Mouse (Mus musculus) CD4-positive, CD25-positive, alpha-beta regulatory T cell, adult 4 months (primary cell): ENCODE measurements around the gene Fam186b. TPM values are rescaled to one million over a fixed set of nuclear protein-coding genes. Genes with fewer than 3 reads are reported as not detected.
"Not testable (repeated sequence)": the region's sequence is repeated elsewhere in the genome, so short reads cannot be mapped to it uniquely, and the experiment has no call there.

ENCODE experiments used
- ATAC-seq: one replicate; pipeline ENCODE4 v1.8.0; 2017
- polyA plus RNA-seq, 2 experiments: library from polyadenylated mRNA; unstranded; fragments of 100-300 nt; shearing (Covaris generic); gene quantifications; one replicate each; pipeline ENCODE4 v1.2.1; 2017

The Fam186b gene
- polyA plus RNA-seq, 2 experiments from 2014 or later, result 0.16 to 0.18 TPM

GRCm38 (mm10) chr15:99255241-99255749 lies 40.4 kb downstream of the Fam186b start:
- no peak for ATAC-seq

GRCm38 (mm10) chr15:99254477-99255005 lies 41.1 kb downstream of the Fam186b start:
- no peak for ATAC-seq

GRCm38 (mm10) chr15:99253772-99254171 lies 41.9 kb downstream of the Fam186b start:
- no peak for ATAC-seq

- not testable (repeated sequence) for ATAC-seq
These were observed 42.6 kb downstream of the Fam186b start for GRCm38 (mm10) chr15:99253175-99253479.

- ATAC-seq, result no peak
These were observed 43.1 kb downstream of the Fam186b start for GRCm38 (mm10) chr15:99252381-99253174.

GRCm38 (mm10) chr15:99251626-99252380 lies 43.9 kb downstream of the Fam186b start, which contains the start of gene Mcrs1:
Mcrs1 (minus strand) TSS chr15:99251961.
- ATAC-seq, result peak; percentile 90

DNA sequence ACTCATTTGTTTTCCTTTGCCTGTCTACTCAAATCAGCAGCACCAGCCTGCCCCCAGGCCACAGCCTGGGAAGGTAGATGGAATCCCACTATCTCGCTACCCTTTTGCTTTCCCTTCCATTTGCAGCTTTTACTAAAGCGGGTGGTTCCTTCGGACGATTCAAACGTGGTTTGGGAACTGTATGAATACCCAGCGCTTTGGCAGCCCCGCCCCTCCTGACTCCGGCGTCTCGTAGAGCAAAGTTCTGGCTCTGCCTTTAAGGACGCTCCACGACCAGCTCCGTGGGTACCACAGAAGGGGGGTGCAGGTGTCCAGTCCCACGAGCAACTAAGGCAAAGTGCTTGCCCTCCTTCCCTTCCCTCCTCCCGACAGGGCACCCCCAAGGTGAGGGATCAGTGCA lies 44.6 kb downstream of the Fam186b start:
- peak; percentile 10 for ATAC-seq

GRCm38 (mm10) chr15:99249938-99250337 lies 45.8 kb downstream of the Fam186b start:
- ATAC-seq, result no peak

GRCm38 (mm10) chr15:99248972-99249371 lies 46.7 kb downstream of the Fam186b start:
- no peak for ATAC-seq

DNA sequence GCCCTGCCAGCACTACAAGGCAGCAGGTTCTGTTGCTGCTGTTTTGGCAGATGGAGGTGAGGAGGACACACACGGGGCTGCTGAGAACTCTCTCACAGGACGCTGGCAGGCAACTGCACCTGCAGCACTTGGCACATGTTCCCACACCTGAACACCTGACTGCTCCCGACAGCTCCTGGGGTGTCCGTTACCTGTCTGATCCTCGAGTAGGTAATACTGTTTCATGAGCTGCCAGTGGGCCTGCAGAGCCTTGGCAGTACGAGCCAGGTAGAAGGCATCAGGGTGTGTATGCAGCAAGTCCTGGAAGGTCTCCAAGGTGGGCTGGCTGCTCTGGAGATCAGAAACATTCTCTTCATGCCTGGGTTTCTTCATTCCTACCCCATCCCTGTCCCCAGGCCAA lies 49.0 kb downstream of the Fam186b start:
- not testable (repeated sequence) for ATAC-seq

- ATAC-seq, result no peak
These were observed 53.6 kb downstream of the Fam186b start for GRCm38 (mm10) chr15:99242045-99242444.

GRCm38 (mm10) chr15:99241249-99241648 lies 54.4 kb downstream of the Fam186b start:
- ATAC-seq, result no peak

DNA sequence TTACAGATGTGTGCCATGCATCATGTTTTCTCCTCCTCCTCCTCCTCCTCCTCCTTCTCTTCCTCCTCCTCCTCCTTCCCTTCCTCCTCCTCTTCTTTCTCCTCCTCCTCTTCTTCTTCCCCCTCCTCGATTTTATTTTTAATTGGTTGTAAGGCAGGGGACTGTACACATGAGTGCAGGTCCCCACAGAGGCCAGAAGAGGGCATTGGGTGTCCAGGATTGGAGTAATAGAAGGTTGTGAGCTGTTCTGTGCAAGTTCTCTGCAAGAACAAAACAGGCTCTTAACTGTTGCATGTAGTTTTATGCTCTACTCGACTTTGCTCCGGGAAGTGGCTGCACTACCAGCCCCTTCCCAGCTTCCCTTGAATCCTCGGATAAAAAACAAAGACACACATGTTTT lies 55.6 kb downstream of the Fam186b start:
- ATAC-seq, result no peak

DNA sequence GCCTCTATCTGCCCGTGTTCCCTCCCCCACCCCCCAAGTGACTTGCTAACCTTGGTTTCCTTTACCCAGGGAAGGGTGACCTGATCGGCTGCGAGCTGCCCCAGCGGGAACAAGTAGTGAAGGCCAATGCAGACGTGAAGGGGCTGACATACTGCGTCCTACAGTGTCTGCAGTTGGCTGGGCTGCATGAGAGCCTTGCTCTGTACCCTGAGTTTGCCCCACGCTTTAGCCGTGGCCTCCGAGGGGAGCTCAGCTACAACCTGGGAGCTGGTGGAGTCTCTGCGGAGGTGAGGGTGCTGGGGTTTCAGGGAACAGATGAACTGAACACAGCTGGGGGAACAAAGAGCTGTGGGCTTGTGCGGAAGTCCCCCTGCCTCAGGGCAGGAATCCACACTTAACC lies 57.7 kb downstream of the Fam186b start:
- ATAC-seq, result no peak

- no peak for ATAC-seq
These were observed 61.2 kb downstream of the Fam186b start for GRCm38 (mm10) chr15:99234326-99235010.

DNA sequence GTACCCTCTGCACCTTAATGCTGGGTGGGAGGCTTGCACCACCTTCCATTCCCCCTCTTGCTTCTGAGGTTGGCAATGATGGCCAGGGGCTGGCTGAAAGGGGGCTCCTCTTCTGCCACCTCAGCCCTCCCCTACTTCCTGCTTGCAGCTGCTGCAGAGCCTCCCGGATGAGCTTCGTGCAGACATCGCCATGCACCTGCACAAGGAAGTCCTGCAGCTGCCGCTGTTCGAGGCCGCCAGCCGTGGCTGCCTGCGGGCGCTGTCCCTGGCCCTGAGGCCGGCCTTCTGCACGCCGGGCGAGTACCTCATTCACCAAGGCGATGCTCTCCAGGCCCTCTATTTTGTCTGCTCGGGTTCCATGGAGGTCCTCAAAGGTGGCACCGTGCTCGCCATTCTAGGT lies 62.0 kb downstream of the Fam186b start:
- peak; percentile 66 for ATAC-seq

- no peak for ATAC-seq
These were observed 63.7 kb downstream of the Fam186b start for GRCm38 (mm10) chr15:99231998-99232397.

- no peak for ATAC-seq
These were observed 69.6 kb downstream of the Fam186b start for GRCm38 (mm10) chr15:99226090-99226489.

DNA sequence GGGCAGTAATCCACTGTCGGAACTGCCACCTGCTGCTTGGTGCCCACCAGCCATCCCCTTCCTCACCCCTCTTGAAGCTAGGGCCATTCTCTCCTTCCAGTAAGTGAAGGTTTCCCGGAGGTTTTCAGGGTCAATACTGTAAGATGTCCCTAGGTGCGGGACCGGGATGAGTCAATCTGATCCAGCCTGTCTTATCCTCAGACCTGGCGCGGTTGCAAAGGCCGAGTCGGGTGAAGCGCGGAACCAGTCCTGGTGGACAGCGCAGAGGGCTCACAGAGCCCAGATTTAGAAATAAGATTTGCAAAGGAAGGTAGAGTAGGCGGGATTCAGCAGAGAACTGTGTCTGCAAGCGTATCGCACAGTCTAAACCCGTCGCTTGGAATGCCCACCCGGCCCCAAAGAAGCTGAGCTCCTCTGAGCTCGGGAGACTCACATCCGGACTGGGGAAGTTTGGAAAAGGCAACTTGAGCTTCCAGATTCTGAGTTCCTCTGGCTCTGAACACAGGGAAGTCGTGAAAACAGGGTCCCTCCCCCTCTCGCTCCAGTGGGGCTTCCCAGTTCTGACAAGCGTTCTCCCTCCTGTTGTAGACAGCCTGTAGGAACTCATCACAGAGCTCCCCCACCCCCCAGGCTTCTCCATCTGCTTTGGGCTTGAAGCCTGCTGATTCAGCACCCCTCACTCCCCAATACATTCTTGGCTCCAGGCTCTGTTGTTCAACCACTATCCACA lies 70.4 kb downstream of the Fam186b start:
- no peak for ATAC-seq

- peak; percentile 73 for ATAC-seq
These were observed 71.3 kb downstream of the Fam186b start, which contains the start of gene Kcnh3 for GRCm38 (mm10) chr15:99224208-99224911. Kcnh3 (plus strand) TSS chr15:99224861.

DNA sequence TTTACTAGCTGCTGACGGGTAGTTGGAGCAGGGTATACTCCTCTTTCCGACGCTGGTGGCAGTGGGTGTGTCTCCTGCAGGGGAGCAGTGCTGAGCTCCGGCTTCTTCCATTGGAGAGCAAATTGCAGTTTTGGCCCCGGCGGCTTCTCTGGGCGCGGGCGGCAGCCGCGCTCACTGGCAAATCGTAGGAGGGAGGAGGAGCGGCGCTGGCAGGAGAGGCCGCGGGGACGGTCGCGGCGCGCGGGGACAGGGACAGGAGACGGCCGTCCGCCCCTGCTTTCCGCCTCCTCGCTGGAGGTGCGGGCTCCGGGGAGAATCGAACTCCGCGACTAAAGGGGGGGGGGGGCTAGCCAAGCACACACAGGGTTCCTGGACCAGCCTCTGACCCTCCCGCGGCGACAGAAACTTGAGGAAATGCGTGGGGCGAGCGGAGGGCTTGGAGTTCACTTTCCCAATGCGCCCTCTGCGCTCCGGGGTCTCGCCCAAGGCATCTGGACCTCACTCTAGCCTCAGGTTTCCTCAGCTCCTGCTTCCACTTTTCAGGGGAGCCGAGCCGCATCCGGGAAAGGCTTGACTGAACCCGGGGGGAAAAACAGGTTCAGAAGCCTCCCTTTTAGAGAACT lies 72.0 kb downstream of the Fam186b start:
- peak; percentile 32 for ATAC-seq
